Mouse (Mus musculus) adrenal gland, adult 18-20 months (tissue): ENCODE measurements at regions not wholly inside any gene's neighbourhood (a gene's known extent, or its start where the extent isn't known, plus 50 kb on each side); places are given as distances from the start of the nearest gene placed in this dataset.

ENCODE experiments used
- DNase-seq, 2 experiments: peaks; one replicate each; pipeline ENCODE4 v3.0.0; 2021 to 2022; ENCODE audit warnings: low spot score in 2 of 2

DNA sequence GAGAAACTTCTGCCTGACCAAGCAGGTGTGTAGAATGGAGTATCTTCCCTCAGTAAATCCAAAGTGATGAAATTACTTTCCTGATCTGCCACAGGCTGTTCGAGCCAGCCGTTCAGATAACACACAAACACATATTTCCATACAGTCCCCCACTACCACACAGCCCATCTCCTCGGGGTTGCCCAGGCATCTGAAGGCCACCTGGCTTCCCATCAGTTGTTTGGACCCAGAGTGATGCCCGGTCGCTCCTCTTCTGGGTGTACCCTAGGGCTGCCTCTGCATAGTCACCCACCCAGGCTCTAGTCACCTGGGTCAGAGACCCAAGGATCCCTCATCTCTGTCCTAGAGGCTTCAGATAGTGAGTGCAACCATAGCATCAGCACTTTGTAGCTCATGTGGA is 107.9 kb downstream of the CK137956 start:
- no peak for DNase-seq

DNA sequence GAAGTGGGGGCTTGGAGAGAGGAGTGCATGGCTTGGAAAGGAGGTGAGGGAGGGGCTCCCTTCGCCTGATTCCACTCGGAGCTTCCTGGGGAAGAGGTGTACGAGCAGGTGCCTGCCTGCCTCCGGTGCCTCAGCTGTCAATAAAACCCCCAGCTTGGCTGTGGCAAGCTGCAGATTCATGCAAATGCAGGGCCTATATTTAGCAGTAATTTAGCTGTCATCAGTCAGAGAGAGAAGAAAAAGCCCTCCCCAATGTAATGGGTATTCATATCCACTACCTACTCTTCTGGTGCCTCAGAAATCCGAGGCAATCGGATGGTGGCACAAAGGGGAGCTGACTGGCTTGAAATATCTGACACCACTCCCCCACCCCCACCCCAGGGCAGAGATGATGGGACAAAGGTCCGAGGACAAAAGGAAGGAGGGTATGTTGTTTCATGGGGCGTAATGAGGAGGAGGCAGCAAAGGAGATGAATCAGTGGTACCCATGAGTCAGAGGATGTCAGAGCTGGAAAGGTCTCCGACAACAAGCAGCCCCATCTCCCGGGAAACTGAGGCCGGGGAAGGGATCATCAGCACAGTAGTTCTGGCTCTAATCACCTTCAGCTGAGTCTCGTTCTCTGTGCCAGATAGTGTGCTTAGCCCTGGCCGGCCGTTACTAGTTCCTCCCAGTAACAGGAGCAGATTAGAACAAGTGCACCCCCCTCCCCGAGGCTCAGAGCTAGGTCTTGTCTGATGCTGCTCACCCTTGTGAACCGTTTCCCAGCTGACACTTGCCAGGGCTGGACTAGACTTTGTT is 109.2 kb downstream of the CK137956 start:
- DNase-seq, result no peak

DNA sequence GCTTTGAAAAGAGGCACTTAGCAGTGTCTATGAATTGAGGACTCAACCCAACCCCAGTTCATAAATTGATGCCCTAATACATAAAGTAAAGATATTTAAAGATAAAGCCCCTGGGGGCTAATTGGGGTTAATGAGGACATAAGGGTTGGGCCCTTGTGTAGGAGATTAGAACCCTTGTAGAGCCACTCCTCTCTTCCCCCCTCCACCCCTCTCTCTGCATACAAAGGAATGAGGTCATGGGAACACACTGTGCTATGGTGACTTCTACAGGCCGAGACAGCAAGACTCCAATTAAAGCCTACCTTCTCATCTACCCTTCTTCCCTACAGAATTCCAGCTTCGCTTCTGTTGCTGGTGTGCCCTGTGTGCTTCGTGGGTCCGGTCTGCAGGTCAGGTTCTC is 110.5 kb downstream of the CK137956 start:
- no peak for DNase-seq

DNA sequence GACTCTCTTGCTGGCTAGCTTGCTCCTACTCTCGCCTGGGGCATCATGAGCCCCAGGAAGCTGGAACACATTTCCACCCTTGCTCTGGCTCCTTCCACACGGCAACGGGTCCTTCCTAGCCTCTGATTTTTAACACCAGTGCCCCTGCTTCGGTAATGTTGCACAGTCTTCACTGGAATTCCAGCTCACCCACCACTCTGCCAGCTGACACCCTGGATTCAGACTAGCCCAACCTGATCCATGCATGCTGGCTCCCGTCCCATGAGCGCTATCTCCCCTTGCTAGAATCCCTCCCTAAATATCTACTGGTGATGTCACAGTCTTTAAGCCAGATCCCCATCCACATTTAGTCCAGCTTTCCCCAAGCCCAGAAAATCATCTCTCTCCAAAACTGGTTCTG is 111.2 kb downstream of the CK137956 start:
- DNase-seq, result no peak

DNA sequence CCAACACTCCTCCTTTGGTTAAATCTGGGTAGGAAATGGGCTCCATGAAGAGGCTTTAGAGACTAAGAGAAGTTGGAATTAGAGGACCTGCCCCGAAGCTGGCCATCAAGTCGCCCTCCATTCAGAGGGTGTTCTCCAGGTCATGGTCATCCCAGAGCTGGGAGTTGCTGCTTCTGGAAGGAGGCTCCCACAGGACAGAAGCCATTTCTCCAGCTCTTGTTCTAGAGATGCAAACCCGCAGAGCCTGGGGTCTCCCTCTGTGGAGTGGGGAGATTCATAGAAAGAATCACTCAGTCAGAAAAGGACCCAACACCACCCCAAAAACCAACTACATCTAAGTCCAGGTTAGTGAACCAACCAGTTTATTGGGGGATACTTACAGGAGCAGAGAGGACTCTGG is 112.2 kb downstream of the CK137956 start:
- DNase-seq, result no peak

DNA sequence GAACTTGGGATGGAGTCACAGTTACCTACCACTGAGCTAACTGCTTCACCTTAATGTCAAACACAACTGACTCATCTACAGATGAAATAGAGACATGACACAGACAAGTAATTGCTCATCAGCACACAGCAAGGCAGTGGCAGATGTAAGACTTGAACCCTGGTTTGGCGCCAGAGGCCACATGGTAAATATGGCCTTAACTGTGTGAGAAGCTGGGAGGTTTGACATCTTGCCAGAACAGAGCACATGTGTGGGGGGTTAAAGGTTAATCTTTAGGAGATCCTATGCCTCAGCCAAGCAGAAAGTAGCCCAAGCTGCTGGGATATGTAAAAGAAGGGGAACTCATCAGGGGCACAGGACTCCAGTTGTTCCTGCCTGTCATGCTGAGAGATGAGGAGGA is 114.9 kb downstream of the CK137956 start:
- no peak for DNase-seq

DNA sequence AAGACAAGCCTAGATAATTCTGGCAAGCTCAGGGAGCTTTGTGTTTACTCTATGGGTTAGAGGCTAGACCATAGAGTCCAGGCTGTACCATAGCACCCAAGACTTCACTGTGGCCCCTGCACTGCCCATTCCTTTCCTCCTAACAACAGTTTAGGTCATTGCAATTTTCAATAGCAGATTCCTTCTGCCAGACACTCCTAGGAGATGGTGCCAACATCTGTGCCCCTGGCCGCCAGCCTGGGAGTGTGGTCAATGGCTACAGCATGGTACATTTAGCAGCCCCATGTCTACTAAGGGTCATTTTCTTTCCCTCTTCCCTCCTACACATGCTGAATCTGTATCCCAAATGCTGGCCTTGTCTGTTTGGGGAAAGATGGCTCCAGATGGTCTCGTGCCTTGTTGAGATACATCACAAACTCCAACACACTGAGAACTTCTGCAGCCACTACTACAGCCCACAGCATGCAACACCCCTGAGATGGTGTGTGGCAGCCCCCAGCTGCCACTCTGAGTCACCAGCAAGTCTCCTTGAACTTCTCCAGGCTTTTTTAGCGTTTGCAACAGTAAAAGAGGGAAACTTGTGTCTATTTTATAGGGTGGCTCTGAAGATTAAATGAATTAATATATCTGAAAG is 115.9 kb downstream of the CK137956 start:
- DNase-seq, result no peak

DNA sequence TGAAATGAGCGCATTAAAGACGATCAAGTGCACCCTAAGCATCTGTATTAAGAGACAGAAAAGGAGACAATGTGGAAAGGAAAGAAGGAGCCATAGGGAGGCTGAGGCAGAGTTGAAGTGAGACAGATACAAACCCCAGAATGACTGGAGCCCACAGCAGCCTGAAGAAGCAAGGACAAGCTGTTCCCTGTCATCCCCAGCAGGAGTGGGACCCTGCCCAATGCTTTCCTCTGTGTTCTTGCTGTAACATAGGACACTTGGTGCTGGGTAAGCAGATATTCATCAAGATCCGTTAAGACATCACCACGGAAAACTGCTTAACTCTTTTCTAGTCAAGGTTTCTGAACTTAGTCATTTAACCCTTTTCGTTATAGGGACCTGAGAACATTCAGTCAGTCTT is 121.4 kb downstream of the CK137956 start:
- no peak for DNase-seq

DNA sequence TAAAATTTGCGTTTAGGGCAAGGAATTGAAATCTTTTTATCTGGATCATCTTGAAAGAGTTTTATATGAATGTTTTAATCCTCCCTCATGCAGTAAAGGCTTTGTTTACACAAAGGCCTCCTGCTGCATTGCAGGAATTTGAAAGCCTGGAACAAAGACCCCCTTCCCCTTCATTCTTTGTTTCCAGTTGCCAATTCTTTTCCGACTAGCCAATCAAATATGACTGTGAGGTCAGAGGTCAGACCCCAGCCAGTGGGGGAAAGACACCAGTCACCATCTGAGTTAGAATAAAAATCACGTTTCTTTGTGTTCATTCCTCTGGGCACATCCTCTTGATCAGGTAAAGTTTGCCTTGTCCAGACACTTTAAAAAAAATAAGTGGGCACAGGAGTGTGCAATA is 124.4 kb downstream of the CK137956 start:
- no peak for DNase-seq

DNA sequence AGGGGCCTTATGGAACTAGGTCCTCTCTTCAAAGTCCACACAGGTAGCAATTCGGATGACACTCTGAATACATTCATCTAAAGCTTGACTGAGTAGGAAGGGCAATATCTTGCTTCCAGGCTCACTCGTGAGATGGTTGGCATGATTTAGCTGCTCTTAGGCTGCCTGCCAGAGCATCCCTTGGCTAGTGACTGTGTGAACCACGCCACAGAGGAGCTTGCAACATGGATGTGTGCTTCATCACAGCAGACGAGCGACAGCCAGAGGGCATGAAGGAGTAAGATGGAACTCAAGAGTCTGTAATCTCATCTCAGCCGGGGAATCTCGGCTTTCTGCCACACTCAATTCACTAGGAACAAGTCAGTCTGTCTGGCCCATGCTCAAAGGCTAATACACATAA is 127.3 kb downstream of the CK137956 start:
- DNase-seq, result no peak

DNA sequence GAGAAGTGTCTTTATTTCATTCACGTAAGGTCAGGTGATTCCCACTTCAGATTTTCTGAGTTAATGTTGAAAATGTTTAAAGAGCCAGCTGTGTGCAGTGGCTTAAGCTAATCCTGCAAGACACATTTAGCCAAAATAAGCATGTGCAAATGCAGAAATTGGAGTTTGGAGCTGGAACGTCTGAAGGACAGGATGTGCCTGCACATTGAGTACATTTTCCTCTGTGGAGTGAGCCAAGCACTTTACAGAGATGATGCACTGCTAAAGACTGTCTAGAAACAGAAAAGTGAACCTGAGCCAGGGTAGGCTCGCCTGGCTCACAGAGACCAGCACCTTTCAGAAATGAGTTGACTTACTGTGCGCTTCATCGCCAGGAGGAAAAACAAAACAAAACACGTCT is 137.1 kb downstream of the CK137956 start:
- DNase-seq, result no peak

DNA sequence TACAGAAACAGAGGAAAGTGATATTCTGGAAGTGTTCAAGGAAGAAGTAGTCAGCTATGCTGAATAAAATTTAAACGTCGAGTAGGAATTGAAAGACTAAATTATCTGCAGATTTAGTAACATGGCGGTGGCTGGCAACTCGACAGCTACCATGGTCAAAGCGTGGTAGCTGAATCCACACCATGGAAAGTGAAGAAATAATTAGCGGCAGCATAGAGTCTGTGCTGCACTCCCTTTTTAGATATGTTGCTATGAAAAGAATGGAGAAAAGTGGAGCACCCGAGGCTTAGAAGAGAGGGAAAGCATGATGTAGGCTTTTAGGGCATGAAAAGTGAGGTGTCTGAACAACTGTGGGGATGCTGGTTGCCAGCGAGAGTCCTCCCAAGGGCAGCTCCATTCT is 143.8 kb downstream of the CK137956 start:
- no peak for DNase-seq

DNA sequence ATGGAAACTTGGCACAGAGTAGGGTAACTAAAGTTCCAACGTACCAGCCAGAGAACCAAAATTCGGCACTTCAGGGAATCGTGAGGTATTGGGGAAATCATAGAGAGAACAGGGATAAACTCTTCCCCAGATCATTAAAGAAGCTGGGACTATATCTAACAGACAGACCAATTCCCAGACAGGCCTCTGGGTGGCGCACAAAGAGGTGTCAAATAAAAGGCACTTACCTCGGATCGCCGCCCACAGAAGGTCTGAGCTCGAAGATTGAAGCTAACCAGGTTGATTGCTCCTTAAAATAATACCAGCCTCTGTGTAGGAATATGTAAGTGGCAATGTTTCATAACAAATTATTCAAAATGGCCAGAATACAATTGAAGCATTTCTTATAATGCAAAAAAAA is 151.2 kb downstream of the CK137956 start:
- DNase-seq, result peak; percentile 13 to 22

DNA sequence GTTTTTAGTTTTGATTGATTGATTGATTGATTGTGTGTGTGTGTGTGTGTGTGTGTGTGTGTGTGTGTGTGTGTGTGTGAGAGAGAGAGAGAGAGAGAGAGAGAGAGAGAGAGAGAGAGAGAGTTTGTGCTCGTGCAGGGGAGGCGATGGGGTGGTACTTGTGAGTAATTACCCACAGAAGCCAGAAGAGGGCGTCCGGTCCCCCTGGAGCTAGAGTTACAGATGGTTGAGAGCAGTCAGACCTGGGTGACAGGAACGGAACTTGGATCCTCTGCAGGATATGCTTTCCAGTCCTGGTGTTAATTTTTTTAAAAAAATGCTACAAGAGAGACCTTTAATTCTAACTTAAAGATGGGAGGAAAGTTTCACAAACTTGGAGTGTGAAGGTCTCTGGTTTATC is 151.7 kb downstream of the CK137956 start:
- no peak for DNase-seq

DNA sequence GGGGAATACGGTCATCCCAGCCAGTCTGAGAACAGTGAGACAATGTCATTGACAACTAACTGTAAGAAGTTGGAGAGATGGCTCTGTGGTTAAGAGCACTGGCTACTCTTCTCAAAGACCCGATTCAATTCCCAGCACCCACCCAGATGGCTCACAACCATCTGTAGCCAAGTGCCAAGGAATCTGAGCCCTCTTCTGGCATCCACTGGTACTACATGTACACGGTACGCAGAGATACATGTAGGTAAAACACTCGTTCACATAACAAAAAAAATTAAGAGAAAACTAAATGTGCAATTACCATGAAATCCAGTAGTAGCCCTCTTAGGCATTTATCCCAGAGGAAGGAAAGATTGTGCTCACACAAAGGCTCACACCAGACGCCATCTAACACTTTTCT is 156.1 kb downstream of the CK137956 start:
- no peak for DNase-seq

DNA sequence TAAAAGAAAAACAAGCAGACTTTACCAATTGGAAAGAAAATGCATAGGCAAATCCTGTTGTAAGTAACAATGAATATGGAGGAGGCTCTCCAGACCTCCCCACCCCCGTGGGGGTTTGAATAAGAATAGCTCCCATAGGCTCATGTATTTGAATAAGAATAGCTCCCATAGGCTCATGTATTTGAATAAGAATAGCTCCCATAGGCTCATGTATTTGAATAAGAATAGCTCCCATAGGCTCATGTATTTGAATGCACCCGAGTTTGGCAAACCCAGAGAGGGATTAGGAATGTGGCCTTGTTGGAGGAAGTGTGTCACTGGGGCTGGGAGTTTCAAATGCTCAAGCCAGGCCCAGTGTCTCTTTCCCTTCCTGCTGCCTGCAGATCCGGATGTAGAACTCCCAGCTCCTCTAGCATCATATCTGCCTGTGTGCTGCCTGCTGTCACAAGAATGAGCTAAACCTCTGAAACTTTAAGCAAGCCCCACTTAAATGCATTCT is 158.7 kb downstream of the CK137956 start:
- no peak for DNase-seq

DNA sequence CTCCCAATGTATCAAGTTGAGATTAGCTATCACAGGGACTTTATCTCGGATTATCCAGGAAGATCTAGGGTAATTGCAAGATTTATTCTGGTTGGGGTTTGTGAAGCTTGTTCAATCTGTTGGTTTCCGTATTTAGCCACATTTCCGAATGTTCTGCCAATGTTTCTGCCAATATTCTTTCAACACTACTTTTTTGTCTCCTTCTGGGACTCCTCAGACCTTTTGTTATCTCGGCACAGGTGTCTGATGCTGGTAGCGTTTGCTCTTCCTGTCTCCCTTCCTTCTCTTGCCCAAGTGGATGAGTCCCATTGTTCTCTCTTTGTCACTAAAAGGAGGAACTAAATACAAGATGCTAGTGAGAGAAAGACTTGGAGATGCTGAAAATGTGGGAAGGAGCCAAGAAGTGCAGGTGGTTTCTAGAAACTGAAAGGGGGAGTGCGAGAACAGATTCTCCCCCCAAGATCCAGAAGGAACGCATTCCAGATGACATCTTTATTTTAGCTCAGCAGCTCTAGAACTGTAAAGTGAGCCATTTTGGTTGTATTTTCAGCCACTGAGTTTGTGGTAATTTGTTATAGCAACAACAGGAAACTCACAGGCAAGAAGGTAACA is 159.7 kb downstream of the CK137956 start:
- DNase-seq, result no peak

DNA sequence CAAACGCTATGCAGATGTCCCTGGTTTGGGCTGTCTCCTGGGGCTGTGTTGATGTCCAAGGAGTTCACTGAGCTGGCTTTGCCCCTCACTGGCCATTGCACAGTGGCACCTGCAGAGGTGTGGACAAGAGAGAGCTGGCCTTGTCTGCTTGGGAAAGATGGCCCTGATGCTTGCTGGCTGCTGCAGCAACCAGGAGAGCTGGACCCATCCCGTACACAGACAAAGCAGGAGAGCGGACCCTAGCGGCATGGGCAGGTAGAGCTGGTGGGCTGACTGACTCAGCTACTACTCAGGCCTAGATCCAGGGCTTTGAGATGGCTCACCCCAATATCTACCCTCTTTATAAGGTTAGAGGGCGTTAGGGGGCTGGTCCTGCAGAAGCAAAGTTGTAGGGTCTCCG is 161.7 kb downstream of the CK137956 start:
- DNase-seq, result no peak

DNA sequence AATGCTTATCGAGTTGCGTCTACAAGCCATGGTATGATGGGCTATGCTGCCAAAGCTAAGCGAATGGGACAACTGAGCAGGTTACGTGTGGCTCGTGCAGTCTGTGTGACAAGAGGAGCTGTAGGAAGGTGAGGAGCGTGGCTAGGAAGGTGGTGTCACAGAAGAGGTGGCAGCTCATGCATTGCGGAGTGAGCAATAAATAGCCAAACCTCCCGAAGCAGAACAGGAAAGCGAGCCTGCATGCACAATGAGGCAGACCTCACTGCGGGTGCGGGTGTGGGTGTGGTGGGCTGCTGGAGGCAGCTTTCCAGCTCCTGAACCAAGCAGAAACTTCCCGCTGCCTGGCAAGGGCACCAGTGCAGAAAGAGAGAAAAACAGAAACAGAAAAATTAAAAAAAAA is 181.5 kb downstream of the CK137956 start:
- DNase-seq, result no peak

DNA sequence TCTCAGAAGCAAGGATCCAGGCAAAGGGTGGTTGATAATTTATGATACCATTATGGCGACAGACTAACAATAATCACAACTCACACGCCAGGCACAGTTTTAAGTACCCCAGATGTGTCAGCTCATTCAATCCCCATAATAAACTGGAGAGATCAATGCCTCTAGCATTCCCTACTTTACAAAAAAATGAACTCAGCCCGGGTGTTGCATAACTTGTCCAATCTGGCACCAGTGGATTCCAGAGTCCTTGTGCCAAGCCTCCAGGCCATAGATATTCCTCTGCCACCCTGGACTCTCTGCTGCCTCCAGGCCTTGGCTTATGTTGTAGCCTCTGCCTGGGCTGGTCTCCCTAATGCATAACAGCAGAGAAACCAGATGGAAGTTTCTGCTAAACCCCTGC is 185.0 kb downstream of the CK137956 start:
- DNase-seq, result no peak

DNA sequence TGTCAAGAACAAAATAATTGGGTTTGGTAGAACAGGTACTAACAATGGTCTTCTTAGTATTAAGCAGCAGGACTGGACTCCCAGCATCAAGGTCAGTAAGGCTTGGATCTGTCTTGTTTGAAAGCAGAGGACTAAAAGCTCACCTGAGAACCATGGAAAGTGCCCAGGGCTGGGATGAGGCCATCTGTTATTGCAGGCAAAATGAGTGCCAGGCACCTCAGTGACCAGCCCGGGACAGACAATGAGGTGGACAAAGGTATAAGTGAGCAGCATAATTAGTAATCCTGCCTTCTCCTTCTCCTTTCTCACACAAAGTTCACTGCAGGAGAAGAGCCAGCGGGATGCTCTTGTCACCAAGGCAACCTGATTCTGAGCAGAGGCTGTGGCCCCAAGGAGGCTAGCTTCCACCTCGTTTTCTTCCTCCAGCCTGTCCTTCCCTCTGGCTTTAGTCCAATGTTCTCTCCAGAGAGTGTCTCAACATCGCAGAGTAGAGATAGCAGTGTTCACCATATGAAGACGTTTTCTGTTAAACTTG is 198.7 kb downstream of the CK137956 start:
- no peak for DNase-seq

DNA sequence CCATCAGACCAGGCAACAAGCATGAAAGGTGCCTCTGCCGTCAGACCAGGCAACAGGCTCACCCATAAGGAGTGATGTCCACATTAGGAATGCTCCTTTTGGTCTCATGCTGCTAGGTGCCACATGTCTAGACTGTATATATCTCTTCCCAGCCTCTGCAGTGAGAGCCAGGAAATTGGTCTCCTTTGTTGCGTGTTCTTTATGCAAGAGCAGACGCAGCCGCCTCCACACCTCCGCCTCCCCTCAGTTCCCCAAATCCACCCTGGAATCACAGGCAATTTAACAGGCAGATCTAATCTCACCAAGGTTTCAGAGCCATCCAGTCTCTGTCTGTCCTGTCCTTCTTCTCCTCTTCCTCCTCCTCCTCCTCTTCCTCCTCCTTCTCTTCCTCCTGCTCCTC is 207.0 kb downstream of the CK137956 start:
- no peak for DNase-seq
